Mouse (Mus musculus) kidney, postnatal 0 days (tissue): ENCODE results near the gene C1qtnf6. TPM values are rescaled to one million over a fixed set of nuclear protein-coding genes. Genes with fewer than 3 reads are reported as not detected.

Source experiments
- ATAC-seq: fragments of 200-750 bp; cut with Nextera tagmentation; replicated peaks from 2 replicates; pipeline ENCODE4 v1.8.0; 2017; ENCODE audit warnings: low read depth, moderate number of reproducible peaks, moderate TSS enrichment, moderate library complexity; ENCODE audit not compliant: low FRiP score
- DNase-seq: peaks from one replicate; pipeline ENCODE4 v3.0.0-alpha.2; 2016; ENCODE audit warnings: low spot score
- H3K27ac ChIP-seq: fragments of 300-500 bp; sonication (generic); 2 replicates; pipeline ENCODE4 v1.5.1; 2014; ENCODE audit warnings: mild to moderate bottlenecking
- H3K27me3 ChIP-seq: fragments of 300-500 bp; sonication (generic); 2 replicates; pipeline ENCODE4 v1.6.1; 2014; ENCODE audit warnings: low read length, mixed read lengths; ENCODE audit not compliant: insufficient read depth
- H3K36me3 ChIP-seq: fragments of 300-500 bp; sonication (generic); 2 replicates; pipeline ENCODE4 v1.6.1; 2014; ENCODE audit warnings: low read length, mixed read lengths; ENCODE audit not compliant: insufficient read depth
- H3K4me1 ChIP-seq: fragments of 300-500 bp; sonication (generic); replicated peaks from 2 replicates; pipeline ENCODE4 v1.6.1; 2014; ENCODE audit warnings: antibody characterized with exemption, low read length, mixed read lengths; ENCODE audit not compliant: insufficient read depth
- H3K4me2 ChIP-seq: fragments of 300-500 bp; sonication (generic); 2 replicates; pipeline ENCODE4 v1.6.1; 2014; ENCODE audit warnings: mild to moderate bottlenecking, low read length, moderate library complexity, mixed read lengths
- H3K4me3 ChIP-seq: fragments of 300-500 bp; sonication (generic); replicated peaks from 2 replicates; pipeline ENCODE4 v1.5.1; 2014; ENCODE audit warnings: low read depth, low read length
- H3K9ac ChIP-seq: fragments of 300-500 bp; sonication (generic); 2 replicates; pipeline ENCODE4 v1.6.1; 2014; ENCODE audit warnings: low read depth, low read length
- H3K9me3 ChIP-seq: fragments of 300-500 bp; sonication (generic); replicated peaks from 2 replicates; pipeline ENCODE4 v1.6.1; 2016; ENCODE audit warnings: low read length, inconsistent platforms, mixed read lengths
- CTCF ChIP-seq: IDR thresholded peaks from 2 replicates; pipeline ENCODE4 v1.5.1; 2016; ENCODE audit warnings: antibody characterized with exemption, low read depth, mild to moderate bottlenecking, moderate library complexity
- WGBS: fragments of 180-500 bp; shearing (Covaris S2); extraction: QIAGEN DNeasy Blood & Tissue Kit; methylation state at CpG from one replicate; pipeline ENCODE4 v1.1.7; 2014; 5-methylcytosine and 5-hydroxymethylcytosine counted together
- polyA plus RNA-seq: library from polyadenylated mRNA; unstranded; fragments of >200 nt; fragmentation: Nextera tagmentation; extraction: Ambion mirVana; gene quantifications from 2 replicates; pipeline ENCODE4 v1.2.1, GENCODE M21; 2015

The C1qtnf6 gene
- polyA plus RNA-seq, 1 experiment from 2014 or later = 28.4 TPM

- H3K4me2 ChIP-seq = peak within 1 kb of the TSS; percentile 16; the same call in 1 of the 2 replicates
- H3K9me3 ChIP-seq = no peaks in the 10 kb centered on the region
- ATAC-seq = no peak
- H3K27ac ChIP-seq = no peak within 1 kb of the TSS
- no peak within 1 kb of the TSS for H3K4me3 ChIP-seq
- H3K36me3 ChIP-seq = no peaks in the 10 kb centered on the region
- DNase-seq = peak; percentile 74
- 7% methylated on average over 14 of the region's 14 CpGs for WGBS
- no peak for TF ChIP-seq CTCF
- no peaks in the 10 kb centered on the region for H3K27me3 ChIP-seq
- no peaks in the 10 kb centered on the region; the same call in 1 of the 2 replicates for H3K4me1 ChIP-seq
- no peak within 1 kb of the TSS for H3K9ac ChIP-seq
Measured at GRCm38 (mm10) chr15:78544561-78545001, 13.4 kb upstream of the C1qtnf6 start, which contains the start of gene Sstr3. TSS of gene Sstr3 (minus strand) at chr15:78544685.

- Histone ChIP-seq H3K4me1 (no peaks in the 10 kb centered on the region; the same call in 1 of the 2 replicates), H3K9ac (no peak overlapping the region), H3K27me3 (no peaks in the 10 kb centered on the region), H3K27ac (no peak overlapping the region), H3K36me3 (no peaks in the 10 kb centered on the region), H3K4me2 (no peak overlapping the region), H3K9me3 (no peaks in the 10 kb centered on the region), H3K4me3 (no peak overlapping the region)
- TF ChIP-seq CTCF = no peak
- WGBS = 53% methylated on average over 15 of the region's 15 CpGs
- no peak for DNase-seq
- no peak for ATAC-seq
Measured at GRCm38 (mm10) chr15:78544041-78544440, 12.8 kb upstream of the C1qtnf6 start.

- Histone ChIP-seq H3K27me3 (no peaks in the 10 kb centered on the region), H3K9me3 (no peaks in the 10 kb centered on the region), H3K4me3 (no peak overlapping the region), H3K36me3 (no peaks in the 10 kb centered on the region), H3K4me2 (no peak overlapping the region), H3K4me1 (no peaks in the 10 kb centered on the region; the same call in 1 of the 2 replicates), H3K27ac (no peak overlapping the region), H3K9ac (no peak overlapping the region)
- TF ChIP-seq CTCF = no peak
- ATAC-seq = no peak
- WGBS = 53% methylated on average over 7 of the region's 7 CpGs
- DNase-seq = no peak
Measured at GRCm38 (mm10) chr15:78542767-78543303, 11.6 kb upstream of the C1qtnf6 start.

- 62% methylated on average over 3 of the region's 3 CpGs for WGBS
- no peaks in the 10 kb centered on the region for H3K36me3 ChIP-seq
- H3K27ac ChIP-seq = no peak overlapping the region
- no peak overlapping the region for H3K9ac ChIP-seq
- TF ChIP-seq CTCF = no peak
- DNase-seq (no peak), ATAC-seq (no peak)
- H3K9me3 ChIP-seq = no peaks in the 10 kb centered on the region
- no peak overlapping the region for H3K4me2 ChIP-seq
- H3K4me1 ChIP-seq = no peaks in the 10 kb centered on the region; the same call in 1 of the 2 replicates
- H3K27me3 ChIP-seq = no peaks in the 10 kb centered on the region
- H3K4me3 ChIP-seq = no peak overlapping the region
Measured at GRCm38 (mm10) chr15:78542098-78542766, 11.0 kb upstream of the C1qtnf6 start.

GRCm38 (mm10) chr15:78541606-78542005 is 10.4 kb upstream of the C1qtnf6 start:
- Histone ChIP-seq H3K27me3 (no peaks in the 10 kb centered on the region), H3K4me1 (no peaks in the 10 kb centered on the region; the same call in 1 of the 2 replicates), H3K36me3 (no peaks in the 10 kb centered on the region), H3K4me3 (no peak overlapping the region), H3K9ac (no peak overlapping the region), H3K27ac (no peak overlapping the region), H3K9me3 (no peaks in the 10 kb centered on the region), H3K4me2 (no peak overlapping the region)
- WGBS = 36% methylated on average over 3 of the region's 3 CpGs
- ATAC-seq (no peak), DNase-seq (no peak)
- no peak for TF ChIP-seq CTCF

- Histone ChIP-seq H3K4me1 (no peaks in the 10 kb centered on the region; the same call in 1 of the 2 replicates), H3K27ac (no peak overlapping the region), H3K36me3 (no peaks in the 10 kb centered on the region), H3K27me3 (no peaks in the 10 kb centered on the region), H3K4me3 (no peak overlapping the region), H3K4me2 (no peak overlapping the region), H3K9me3 (no peaks in the 10 kb centered on the region), H3K9ac (no peak overlapping the region)
- 61% methylated on average over 3 of the region's 3 CpGs for WGBS
- ATAC-seq (no peak), DNase-seq (no peak)
- TF ChIP-seq CTCF = no peak
Measured at GRCm38 (mm10) chr15:78541036-78541435, 9.8 kb upstream of the C1qtnf6 start.
